Mouse (Mus musculus): ENCODE measurements around the gene Zfp933. TPM values are rescaled to one million over a fixed set of nuclear protein-coding genes. Genes with fewer than 3 reads are reported as not detected.

Gene Zfp933
- polyA plus RNA-seq (2015; fragmentation: Nextera tagmentation; extraction: Ambion mirVana): 7.9 and 8.6 TPM in 2 replicates

- ATAC-seq (ENCODE audit: insufficient number of reproducible peaks, insufficient read depth, low FRiP score, low TSS enrichment, low read depth): peak; percentile 82
- 3% methylated on average over 23 of the region's 23 CpGs for WGBS
- peaks cover 11% of the 10 kb centered on the region; the same call in 1 of the 2 replicates for H3K4me1 ChIP-seq
- peak within 1 kb of the TSS; percentile 77 for H3K4me2 ChIP-seq
- H3K27ac ChIP-seq: 0 out of 2 replicates have a peak within 1 kb of the TSS, but pooled peaks have one; percentile 40
- H3K36me3 ChIP-seq: peaks cover 37% of the 10 kb centered on the region
- peak within 1 kb of the TSS; percentile 76 for H3K9ac ChIP-seq
- H3K4me3 ChIP-seq: peak within 1 kb of the TSS; percentile 72
- H3K27me3 ChIP-seq: no peaks in the 10 kb centered on the region
- peaks cover 23% of the 10 kb centered on the region for H3K9me3 ChIP-seq
These were observed at the start of gene Zfp933 for GRCm38 (mm10) chr4:147847614-147848583. Zfp933 (minus strand) TSS chr4:147848366.

GRCm38 (mm10) chr4:147897348-147897747, 49.2 kb upstream of the Zfp933 start:
- Histone ChIP-seq H3K27ac (no peak overlapping the region), H3K9me3 (no peaks in the 10 kb centered on the region), H3K4me1 (no peaks in the 10 kb centered on the region; the same call in 1 of the 2 replicates), H3K9ac (no peak overlapping the region), H3K4me3 (no peak overlapping the region), H3K36me3 (peaks cover 86% of the 10 kb centered on the region), H3K4me2 (no peak overlapping the region), H3K27me3 (no peaks in the 10 kb centered on the region)
- ATAC-seq (ENCODE audit: insufficient number of reproducible peaks, insufficient read depth, low FRiP score, low TSS enrichment, low read depth): no peak
- 90% methylated on average over 3 of the region's 3 CpGs for WGBS

GRCm38 (mm10) chr4:147896411-147896810, 48.2 kb upstream of the Zfp933 start:
- Histone ChIP-seq H3K4me3 (no peak overlapping the region), H3K4me2 (no peak overlapping the region), H3K27ac (no peak overlapping the region), H3K27me3 (no peaks in the 10 kb centered on the region), H3K9ac (no peak overlapping the region), H3K36me3 (peaks cover 90% of the 10 kb centered on the region), H3K9me3 (no peaks in the 10 kb centered on the region), H3K4me1 (no peaks in the 10 kb centered on the region; the same call in 1 of the 2 replicates)
- ATAC-seq (ENCODE audit: insufficient number of reproducible peaks, insufficient read depth, low FRiP score, low TSS enrichment, low read depth): no peak
- WGBS: 50% methylated on average over 1 of the region's 1 CpGs

GRCm38 (mm10) chr4:147895815-147896330, 47.7 kb upstream of the Zfp933 start:
- no peaks in the 10 kb centered on the region for H3K27me3 ChIP-seq
- no peak overlapping the region for H3K27ac ChIP-seq
- no peaks in the 10 kb centered on the region for H3K9me3 ChIP-seq
- ATAC-seq (ENCODE audit: insufficient number of reproducible peaks, insufficient read depth, low FRiP score, low TSS enrichment, low read depth): no peak
- WGBS: 96% methylated on average over 4 of the region's 4 CpGs
- H3K36me3 ChIP-seq: peaks cover 95% of the 10 kb centered on the region
- H3K4me2 ChIP-seq: no peak overlapping the region
- H3K4me3 ChIP-seq: no peak overlapping the region
- no peaks in the 10 kb centered on the region; the same call in 1 of the 2 replicates for H3K4me1 ChIP-seq
- H3K9ac ChIP-seq: no peak overlapping the region

- H3K9me3 ChIP-seq: no peaks in the 10 kb centered on the region
- 92% methylated on average over 6 of the region's 6 CpGs for WGBS
These were observed 42.2 kb upstream of the Zfp933 start for GRCm38 (mm10) chr4:147890341-147890740.

GRCm38 (mm10) chr4:147888237-147888636, 40.1 kb upstream of the Zfp933 start:
- no peak for ATAC-seq (ENCODE audit: insufficient number of reproducible peaks, insufficient read depth, low FRiP score, low TSS enrichment, low read depth)
- Histone ChIP-seq H3K9ac (no peak overlapping the region), H3K27me3 (no peaks in the 10 kb centered on the region), H3K4me1 (no peaks in the 10 kb centered on the region), H3K9me3 (no peaks in the 10 kb centered on the region), H3K36me3 (peaks cover 91% of the 10 kb centered on the region), H3K4me3 (no peak overlapping the region), H3K4me2 (no peak overlapping the region), H3K27ac (no peak overlapping the region)
- WGBS: 83% methylated on average over 4 of the region's 4 CpGs

More at GRCm38 (mm10) chr4:147890341-147890740, 42.2 kb upstream of the Zfp933 start:
- Histone ChIP-seq H3K27me3 (no peaks in the 10 kb centered on the region), H3K9ac (no peak overlapping the region), H3K4me3 (no peak overlapping the region), H3K27ac (no peak overlapping the region), H3K4me1 (no peaks in the 10 kb centered on the region), H3K4me2 (no peak overlapping the region), H3K36me3 (peaks cover 91% of the 10 kb centered on the region)
- no peak for ATAC-seq (ENCODE audit: insufficient number of reproducible peaks, insufficient read depth, low FRiP score, low TSS enrichment, low read depth)

GRCm38 (mm10) chr4:147887277-147887676, 39.1 kb upstream of the Zfp933 start:
- peaks cover 92% of the 10 kb centered on the region for H3K36me3 ChIP-seq
- WGBS: 94% methylated on average over 7 of the region's 7 CpGs
- ATAC-seq (ENCODE audit: insufficient number of reproducible peaks, insufficient read depth, low FRiP score, low TSS enrichment, low read depth): no peak
- H3K9me3 ChIP-seq: no peaks in the 10 kb centered on the region
- H3K4me1 ChIP-seq: no peaks in the 10 kb centered on the region
- no peak overlapping the region for H3K27ac ChIP-seq
- no peak overlapping the region for H3K4me2 ChIP-seq
- no peak overlapping the region for H3K9ac ChIP-seq
- no peaks in the 10 kb centered on the region for H3K27me3 ChIP-seq
- H3K4me3 ChIP-seq: no peak overlapping the region

GRCm38 (mm10) chr4:147886158-147886557, 38.0 kb upstream of the Zfp933 start:
- no peak overlapping the region for H3K9ac ChIP-seq
- no peak for ATAC-seq (ENCODE audit: insufficient number of reproducible peaks, insufficient read depth, low FRiP score, low TSS enrichment, low read depth)
- 89% methylated on average over 12 of the region's 12 CpGs for WGBS
- H3K4me1 ChIP-seq: no peaks in the 10 kb centered on the region
- no peak overlapping the region for H3K4me2 ChIP-seq
- H3K9me3 ChIP-seq: no peaks in the 10 kb centered on the region
- no peak overlapping the region for H3K27ac ChIP-seq
- no peak overlapping the region for H3K4me3 ChIP-seq
- peaks cover 92% of the 10 kb centered on the region for H3K36me3 ChIP-seq
- H3K27me3 ChIP-seq: no peaks in the 10 kb centered on the region

- Histone ChIP-seq H3K27me3 (no peaks in the 10 kb centered on the region), H3K4me1 (no peaks in the 10 kb centered on the region), H3K9me3 (no peaks in the 10 kb centered on the region), H3K4me3 (no peak overlapping the region), H3K36me3 (peaks cover 94% of the 10 kb centered on the region), H3K27ac (no peak overlapping the region), H3K9ac (no peak overlapping the region), H3K4me2 (no peak overlapping the region)
- no peak for ATAC-seq (ENCODE audit: insufficient number of reproducible peaks, insufficient read depth, low FRiP score, low TSS enrichment, low read depth)
- WGBS: 93% methylated on average over 3 of the region's 3 CpGs
These were observed 36.0 kb upstream of the Zfp933 start for GRCm38 (mm10) chr4:147884138-147884537.

GRCm38 (mm10) chr4:147883041-147883440, 34.9 kb upstream of the Zfp933 start:
- 79% methylated on average over 6 of the region's 6 CpGs for WGBS
- no peak for ATAC-seq (ENCODE audit: insufficient number of reproducible peaks, insufficient read depth, low FRiP score, low TSS enrichment, low read depth)
- peaks cover 94% of the 10 kb centered on the region for H3K36me3 ChIP-seq

GRCm38 (mm10) chr4:147881792-147882191, 33.6 kb upstream of the Zfp933 start:
- Histone ChIP-seq H3K36me3 (peaks cover 90% of the 10 kb centered on the region), H3K9ac (no peak overlapping the region), H3K4me3 (no peak overlapping the region), H3K4me2 (no peak overlapping the region), H3K9me3 (no peaks in the 10 kb centered on the region), H3K4me1 (no peaks in the 10 kb centered on the region), H3K27ac (no peak overlapping the region), H3K27me3 (no peaks in the 10 kb centered on the region)
- WGBS: 93% methylated on average over 7 of the region's 7 CpGs
- ATAC-seq (ENCODE audit: insufficient number of reproducible peaks, insufficient read depth, low FRiP score, low TSS enrichment, low read depth): no peak

More at GRCm38 (mm10) chr4:147883041-147883440, 34.9 kb upstream of the Zfp933 start:
- H3K9ac ChIP-seq: no peak overlapping the region
- H3K4me1 ChIP-seq: no peaks in the 10 kb centered on the region
- H3K27ac ChIP-seq: no peak overlapping the region
- H3K4me2 ChIP-seq: no peak overlapping the region
- H3K27me3 ChIP-seq: no peaks in the 10 kb centered on the region
- H3K9me3 ChIP-seq: no peaks in the 10 kb centered on the region
- H3K4me3 ChIP-seq: no peak overlapping the region

All from embryonic facial prominence, embryonic 13.5 days (tissue).